Mouse (Mus musculus) layer of hippocampus, postnatal 14 days (tissue): ENCODE data around the gene Gast. TPM values are rescaled to one million over a fixed set of nuclear protein-coding genes. Genes with fewer than 3 reads are reported as not detected.
"Not testable (repeated sequence)": the region's sequence is repeated elsewhere in the genome, so short reads cannot be mapped to it uniquely, and the experiment has no call there.

Source experiments
- DNase-seq, 2 experiments: peaks; one replicate each; pipeline ENCODE4 v3.0.0; 2021 to 2022; ENCODE audit warnings: low spot score in 2 of 2, mixed read lengths in 1 of 2
- total RNA-seq, 2 experiments: library from RNA; stranded (reverse); gene quantifications; 2 replicates each; pipeline ENCODE4 v1.2.3; 2021

The Gast gene
- total RNA-seq, 2 experiments from 2014 or later, result not detected

- DNase-seq, result not testable (repeated sequence)
Observed at GRCm38 (mm10) chr11:100361059-100361458, 26.9 kb downstream of the Gast start.

- peak; percentile 78 to 79 for DNase-seq
Observed at GRCm38 (mm10) chr11:100362209-100362978, 28.2 kb downstream of the Gast start.

- DNase-seq, result peak; percentile 54 to 60
Observed at GRCm38 (mm10) chr11:100362979-100363562, 28.9 kb downstream of the Gast start.

- DNase-seq, result no peak
Observed at GRCm38 (mm10) chr11:100369145-100369544, 34.9 kb downstream of the Gast start.

- no peak for DNase-seq
Observed at GRCm38 (mm10) chr11:100369822-100370221, 35.6 kb downstream of the Gast start.

GRCm38 (mm10) chr11:100371981-100372558, 37.9 kb downstream of the Gast start:
- no peak for DNase-seq

GRCm38 (mm10) chr11:100375127-100375526, 40.9 kb downstream of the Gast start:
- DNase-seq, result no peak

- no peak for DNase-seq
Observed at GRCm38 (mm10) chr11:100376005-100376404, 41.8 kb downstream of the Gast start.

- no peak for DNase-seq
Observed at GRCm38 (mm10) chr11:100376746-100377389, 42.7 kb downstream of the Gast start.

GRCm38 (mm10) chr11:100377989-100378388, 43.8 kb downstream of the Gast start:
- DNase-seq, result no peak

- no peak for DNase-seq
Observed at GRCm38 (mm10) chr11:100378446-100378845, 44.2 kb downstream of the Gast start.

GRCm38 (mm10) chr11:100379311-100379710, 45.1 kb downstream of the Gast start:
- no peak for DNase-seq

GRCm38 (mm10) chr11:100382682-100383081, 48.5 kb downstream of the Gast start:
- DNase-seq, result no peak

GRCm38 (mm10) chr11:100385016-100385415, 50.8 kb downstream of the Gast start:
- no peak for DNase-seq

GRCm38 (mm10) chr11:100386586-100386985, 52.4 kb downstream of the Gast start:
- no peak for DNase-seq

Other genes with a start within 250 kb of the Gast start
- gene Krt32, start 246.2 kb upstream of the Gast start, total RNA-seq, result not detected
- gene Krt35, start 238.2 kb upstream of the Gast start, total RNA-seq, result not detected
- gene Krt36, start 228.8 kb upstream of the Gast start, total RNA-seq, result not detected
- gene Krt13, start 212.8 kb upstream of the Gast start, total RNA-seq, result not detected
- gene Krt15, start 198.5 kb upstream of the Gast start, total RNA-seq, result 1 to 10 TPM in 1 of 2 experiments, under 1 TPM in 1; 0.55 to 1.2 TPM
- under 1 TPM; 0.48 to 0.81 TPM for gene Krt19, start 185.7 kb upstream of the Gast start, total RNA-seq
- 1 to 10 TPM; 1.8 to 2.1 TPM for gene Krt9, start 141.2 kb upstream of the Gast start, total RNA-seq
- gene Krt14, start 126.9 kb upstream of the Gast start, total RNA-seq, result not detected
- gene Krt16, start 85.5 kb upstream of the Gast start, total RNA-seq, result not detected
- not detected for gene Krt17, start 73.4 kb upstream of the Gast start, total RNA-seq
- not detected for gene Krt42, start 64.5 kb upstream of the Gast start, total RNA-seq
- gene Eif1, start 14.5 kb upstream of the Gast start, total RNA-seq, result 100 to 1,000 TPM; 704 to 721 TPM
- 100 to 1,000 TPM; 110 to 123 TPM for gene Hap1, start 21.7 kb downstream of the Gast start, total RNA-seq
- gene Jup, start 63.4 kb downstream of the Gast start, total RNA-seq, result 10 to 100 TPM; 40.8 to 43.0 TPM
- 1 to 10 TPM; 7.5 to 8.1 TPM for gene P3h4, start 80.4 kb downstream of the Gast start, total RNA-seq
- gene Fkbp10, start 81.3 kb downstream of the Gast start, total RNA-seq, result 10 to 100 TPM; 11.9 TPM
- gene Nt5c3b, start 107.4 kb downstream of the Gast start, total RNA-seq, result 10 to 100 TPM; 50.4 to 58.2 TPM
- gene Klhl10, start 107.5 kb downstream of the Gast start, total RNA-seq, result 1 to 10 TPM; 1.1 to 1.4 TPM
- 10 to 100 TPM; 94.3 to 98.1 TPM for gene Klhl11, start 138.3 kb downstream of the Gast start, total RNA-seq
- 100 to 1,000 TPM; 110 to 119 TPM for gene Acly, start 193.6 kb downstream of the Gast start, total RNA-seq
- 1 to 10 TPM in 1 of 2 experiments, under 1 TPM in 1; 0.60 to 1.5 TPM for gene Ttc25, start 211.2 kb downstream of the Gast start, total RNA-seq
- gene Cnp, start 240.5 kb downstream of the Gast start, total RNA-seq, result 100 to 1,000 TPM; 355 to 359 TPM